In the genomic region with DNA sequence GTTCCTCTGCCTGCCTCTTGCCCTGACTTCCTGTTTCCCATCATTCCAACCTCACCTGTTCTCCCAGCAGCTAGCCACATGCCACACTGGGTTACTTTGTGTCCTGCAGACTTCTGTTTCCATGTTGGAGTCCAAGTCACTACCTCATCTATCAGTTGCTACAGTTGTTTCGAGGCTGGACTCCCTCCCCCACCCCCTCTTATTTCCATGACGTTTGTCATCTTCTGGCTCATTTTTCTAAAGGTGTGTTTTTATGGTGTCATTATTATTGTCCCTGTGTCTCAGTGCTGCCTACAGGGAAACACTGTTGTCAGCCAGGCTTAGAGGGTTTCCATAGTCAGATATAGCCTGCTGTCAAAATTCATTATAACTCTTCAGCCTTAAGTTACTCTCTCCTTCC, we compare ENCODE assay signal across 11 mouse cellular contexts.
"Had no signal": no experiment of that assay in that cellular context is flagged by ENCODE, and none has a peak within 500 bp of the region (broad histone marks: within the 10 kb centered on the region; RNA-seq: fewer than 3 reads in every experiment).

No protein-coding gene starts in this region.

- H3K4me3 ChIP-seq: limb, embryonic 15.5 days; liver, embryonic 12.5 days; lung, embryonic 15.5 days; midbrain, embryonic 13.5 days; myocyte; neural tube, embryonic 15.5 days had no signal

- H3K27ac ChIP-seq: limb, embryonic 15.5 days; liver, embryonic 12.5 days; midbrain, embryonic 13.5 days; neural tube, embryonic 15.5 days had no signal

- ATAC-seq: liver, embryonic 12.5 days; midbrain, embryonic 13.5 days had no signal

- H3K27me3 ChIP-seq: limb, embryonic 15.5 days; liver, embryonic 12.5 days; lung, embryonic 15.5 days; midbrain, embryonic 13.5 days; neural tube, embryonic 15.5 days had no signal

- H3K9me3 ChIP-seq: limb, embryonic 15.5 days; liver, embryonic 12.5 days; lung, embryonic 15.5 days; midbrain, embryonic 13.5 days; neural tube, embryonic 15.5 days had no signal

- H3K4me2 ChIP-seq: limb, embryonic 15.5 days; liver, embryonic 12.5 days; lung, embryonic 15.5 days; midbrain, embryonic 13.5 days; neural tube, embryonic 15.5 days had no signal

- DNase-seq: kidney, postnatal 14 days; left cerebral cortex, postnatal 4 days; right cerebral cortex, adult 18-20 months; right cerebral cortex, postnatal 25 days; thymus, postnatal 4 days had no signal

- H3K9ac ChIP-seq: limb, embryonic 15.5 days; liver, embryonic 12.5 days; lung, embryonic 15.5 days; midbrain, embryonic 13.5 days; neural tube, embryonic 15.5 days had no signal
